Mouse (Mus musculus) brain, embryonic 14.5 days (tissue): ENCODE measurements around the gene Tmem115. TPM values are rescaled to one million over a fixed set of nuclear protein-coding genes. Genes with fewer than 3 reads are reported as not detected.
"Not testable (repeated sequence)": the region's sequence is repeated elsewhere in the genome, so short reads cannot be mapped to it uniquely, and the experiment has no call there.

Experiments
- DNase-seq: peaks from one replicate; pipeline ENCODE4 v3.0.0-alpha.2; 2011; ENCODE audit warnings: low read depth
- CTCF ChIP-seq: fragments of 200-500 bp; IDR thresholded peaks from 2 replicates; pipeline ENCODE4 v1.5.1; 2012; ENCODE audit warnings: inconsistent platforms, mild to moderate bottlenecking, moderate library complexity, borderline replicate concordance; ENCODE audit not compliant: insufficient read depth, insufficient read length; ENCODE audit errors: extremely low read depth
- POLR2A ChIP-seq: fragments of 200-500 bp; IDR thresholded peaks from 2 replicates; pipeline ENCODE4 v1.6.1; 2012; ENCODE audit warnings: mild to moderate bottlenecking, inconsistent platforms, borderline replicate concordance; ENCODE audit not compliant: poor library complexity, insufficient read depth, insufficient read length, severe bottlenecking; ENCODE audit errors: extremely low read depth
- polyA plus RNA-seq: library from polyadenylated mRNA; depleted of rRNA; stranded (reverse); fragments of >200 nt; gene quantifications from 2 replicates; pipeline ENCODE4 v1.2.3, GENCODE M21; 2012

Gene Tmem115
- polyA plus RNA-seq, 1 experiment = 37.3 TPM

DNA sequence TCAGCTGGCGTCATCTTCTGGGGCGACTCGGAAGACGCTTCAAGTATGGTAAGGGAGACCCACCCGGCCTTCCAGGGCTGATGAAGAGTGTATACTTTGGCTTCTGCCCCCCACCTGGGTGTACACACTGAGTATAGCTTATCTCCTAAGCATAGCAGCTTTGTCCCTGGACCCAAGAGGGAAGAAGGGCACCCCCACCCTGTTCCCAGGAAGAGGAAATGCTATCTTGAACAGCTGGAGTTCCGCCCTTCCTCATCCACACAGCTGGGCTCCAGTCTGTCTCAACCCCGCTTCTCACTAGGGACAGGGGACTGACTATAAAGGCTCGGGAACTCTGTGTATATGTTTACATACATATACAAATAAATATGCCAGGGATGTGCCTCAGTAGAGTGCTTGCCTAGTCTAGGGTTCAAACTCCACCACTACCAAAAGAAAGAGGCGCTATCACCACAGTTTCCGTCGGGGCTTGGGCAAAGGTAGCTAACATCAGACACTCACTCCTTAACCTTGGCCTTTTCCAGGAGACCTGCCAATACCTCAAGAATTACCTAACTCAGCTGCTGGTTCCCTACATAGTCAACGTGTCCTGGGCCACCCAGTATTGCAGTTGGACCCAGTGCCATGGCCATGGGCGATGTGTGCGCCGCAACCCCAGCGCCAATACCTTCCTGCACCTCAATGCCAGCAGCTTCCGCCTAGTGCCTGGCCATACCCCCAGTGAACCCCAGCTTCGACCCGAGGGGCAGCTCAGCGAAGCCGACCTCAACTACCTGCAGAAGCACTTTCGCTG is 38.0 kb downstream of the Tmem115 start:
- TF ChIP-seq CTCF (no peak), POLR2A (no peak)
- no peak for DNase-seq

DNA sequence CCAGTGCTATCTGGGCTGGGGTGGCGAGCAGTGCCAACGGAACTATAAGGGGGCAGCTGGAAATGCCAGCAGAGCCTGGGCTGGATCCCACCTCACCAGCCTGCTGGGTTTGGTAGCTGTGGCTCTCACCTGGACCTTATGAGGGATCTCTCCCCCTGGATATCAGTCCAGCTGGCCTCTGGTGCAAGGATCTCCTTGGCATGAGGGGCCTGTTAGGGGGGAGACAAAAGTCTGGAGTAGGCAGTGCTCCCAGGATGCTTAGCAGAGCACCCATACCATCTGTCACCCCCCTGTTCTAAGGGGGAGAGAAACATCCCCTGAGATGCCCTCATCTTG is 38.5 kb downstream of the Tmem115 start:
- no peak for TF ChIP-seq POLR2A
- no peak for TF ChIP-seq CTCF
- DNase-seq = no peak

DNA sequence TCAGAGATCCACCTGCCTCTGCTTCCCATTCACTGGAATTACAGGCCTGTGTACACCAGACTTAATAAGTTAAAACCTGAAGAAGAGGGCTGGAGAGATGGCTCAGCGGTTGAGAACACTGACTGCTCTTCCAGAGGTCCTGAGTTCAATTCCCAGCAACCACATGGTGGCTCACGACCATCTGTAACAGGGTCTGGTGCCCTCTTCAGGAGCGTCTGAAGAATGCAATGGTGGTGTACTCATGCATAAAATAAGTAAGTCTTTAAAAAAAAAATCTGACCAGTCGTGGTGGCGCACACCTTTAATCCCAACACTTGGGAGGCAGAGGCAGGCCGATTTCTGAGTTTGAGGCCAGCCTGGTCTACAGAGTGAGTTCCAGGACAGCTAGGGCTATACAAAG is 40.0 kb downstream of the Tmem115 start:
- not testable (repeated sequence) for DNase-seq

DNA sequence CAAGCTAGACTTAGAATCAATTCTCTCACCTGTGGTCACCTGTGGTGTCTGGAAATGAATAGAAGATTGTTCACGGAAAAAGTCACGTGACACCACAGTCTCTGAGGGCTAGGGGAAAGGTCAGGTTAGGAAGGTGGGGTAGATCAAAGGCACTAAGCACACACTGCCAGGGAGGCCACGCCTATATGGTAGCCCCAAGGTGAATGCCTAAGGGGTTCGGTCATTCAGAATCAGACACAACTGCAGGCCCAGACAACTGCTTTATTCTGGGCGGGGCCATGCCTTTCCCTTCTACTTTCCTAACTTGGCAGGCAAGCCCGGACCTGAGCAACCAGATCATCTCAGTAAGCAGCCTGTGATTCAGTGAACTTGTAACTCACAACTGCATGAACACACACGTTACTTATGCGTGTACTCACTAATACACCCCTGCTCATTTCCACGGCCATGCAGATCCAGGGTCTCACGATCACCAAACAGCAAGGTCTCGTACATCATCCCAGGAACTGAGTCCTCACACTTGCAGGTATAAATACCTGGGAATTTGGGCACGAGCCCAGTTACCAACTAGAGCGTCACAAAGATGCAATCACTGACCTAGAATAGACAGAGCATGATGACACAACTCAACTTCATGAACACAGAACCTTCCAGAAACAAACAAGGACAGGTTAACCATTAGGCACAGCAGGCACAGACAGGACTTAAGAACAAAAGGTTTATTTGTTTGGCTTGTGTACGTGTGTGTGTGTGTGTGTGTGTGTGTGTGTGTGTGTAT is 42.0 kb downstream of the Tmem115 start:
- DNase-seq = no peak
- TF ChIP-seq POLR2A = no peak
- no peak for TF ChIP-seq CTCF

DNA sequence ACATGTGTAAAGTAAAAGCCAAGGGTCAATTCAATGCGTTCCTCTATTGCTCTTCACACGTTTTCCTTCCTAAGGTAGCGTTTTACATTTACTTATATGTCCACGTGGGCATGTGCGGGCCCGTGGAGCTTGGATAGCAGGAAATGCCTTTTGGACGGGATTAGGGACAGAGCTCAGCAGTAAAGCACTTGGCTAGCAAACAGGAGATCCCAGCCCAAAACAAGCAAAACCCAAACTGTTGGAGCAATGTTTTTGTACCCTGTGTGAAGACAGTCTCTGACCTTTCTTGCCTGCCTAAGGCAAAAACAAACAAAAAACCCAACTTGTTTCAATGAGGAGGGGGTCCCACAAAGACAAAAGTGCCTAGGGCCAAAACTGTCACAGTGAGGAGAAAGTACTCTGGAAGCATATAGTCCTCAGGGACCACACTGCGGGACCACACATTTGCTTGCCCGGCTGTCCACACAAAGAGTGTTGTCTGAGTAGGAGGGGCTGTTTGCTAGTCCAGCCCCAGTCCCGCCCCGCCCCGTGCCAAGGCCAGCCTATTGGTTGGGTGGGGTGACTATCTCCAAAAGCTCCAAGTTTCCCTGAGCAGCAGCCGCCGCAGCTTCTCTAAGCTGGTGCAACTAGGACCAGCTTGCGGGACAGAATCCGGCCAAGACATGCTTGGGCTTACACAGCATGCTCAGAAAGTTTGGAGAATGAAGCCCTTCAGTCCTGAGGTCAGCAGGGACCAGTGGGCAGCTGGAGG is 42.8 kb downstream of the Tmem115 start, which contains the start of gene Hyal1:
TSS of gene Hyal1 (plus strand) at position 571 of the 751 bp plus-strand sequence.
- TF ChIP-seq CTCF (no peak), POLR2A (no peak)
- peak; percentile 92 for DNase-seq

DNA sequence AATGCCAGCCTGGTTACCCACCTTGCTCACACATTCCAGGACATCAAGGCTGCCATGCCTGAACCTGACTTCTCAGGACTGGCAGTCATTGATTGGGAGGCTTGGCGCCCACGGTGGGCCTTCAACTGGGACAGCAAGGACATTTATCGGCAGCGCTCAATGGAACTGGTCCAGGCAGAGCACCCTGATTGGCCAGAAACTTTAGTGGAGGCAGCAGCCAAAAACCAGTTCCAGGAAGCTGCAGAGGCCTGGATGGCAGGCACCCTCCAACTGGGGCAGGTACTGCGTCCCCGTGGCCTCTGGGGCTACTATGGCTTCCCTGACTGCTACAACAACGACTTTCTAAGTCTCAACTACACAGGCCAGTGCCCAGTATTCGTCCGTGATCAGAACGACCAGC is 44.1 kb downstream of the Tmem115 start:
- DNase-seq = no peak
- TF ChIP-seq CTCF (no peak), POLR2A (no peak)

DNA sequence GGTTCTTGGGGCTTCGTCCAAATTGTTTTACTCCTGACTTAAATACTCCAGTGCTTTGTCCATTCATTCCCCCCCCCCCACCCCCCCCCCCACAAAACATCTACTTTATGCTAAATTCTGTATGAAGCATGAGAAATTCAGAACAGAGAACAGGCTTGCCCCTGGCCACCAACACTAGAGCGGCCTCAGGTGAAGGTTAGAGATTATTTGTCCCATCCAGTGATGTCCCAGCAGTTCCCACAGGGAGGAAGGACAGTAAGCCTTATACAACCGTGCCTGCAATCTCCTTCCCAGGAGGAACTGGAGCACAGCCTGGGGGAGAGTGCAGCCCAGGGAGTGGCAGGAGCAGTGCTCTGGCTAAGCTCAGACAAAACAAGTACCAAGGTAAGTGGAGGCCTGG is 44.8 kb downstream of the Tmem115 start, which contains the start of gene Naa80:
TSS of gene Naa80 (plus strand) at position 301 of the 400 bp plus-strand sequence.
- TF ChIP-seq CTCF (no peak), POLR2A (no peak)
- DNase-seq = no peak

DNA sequence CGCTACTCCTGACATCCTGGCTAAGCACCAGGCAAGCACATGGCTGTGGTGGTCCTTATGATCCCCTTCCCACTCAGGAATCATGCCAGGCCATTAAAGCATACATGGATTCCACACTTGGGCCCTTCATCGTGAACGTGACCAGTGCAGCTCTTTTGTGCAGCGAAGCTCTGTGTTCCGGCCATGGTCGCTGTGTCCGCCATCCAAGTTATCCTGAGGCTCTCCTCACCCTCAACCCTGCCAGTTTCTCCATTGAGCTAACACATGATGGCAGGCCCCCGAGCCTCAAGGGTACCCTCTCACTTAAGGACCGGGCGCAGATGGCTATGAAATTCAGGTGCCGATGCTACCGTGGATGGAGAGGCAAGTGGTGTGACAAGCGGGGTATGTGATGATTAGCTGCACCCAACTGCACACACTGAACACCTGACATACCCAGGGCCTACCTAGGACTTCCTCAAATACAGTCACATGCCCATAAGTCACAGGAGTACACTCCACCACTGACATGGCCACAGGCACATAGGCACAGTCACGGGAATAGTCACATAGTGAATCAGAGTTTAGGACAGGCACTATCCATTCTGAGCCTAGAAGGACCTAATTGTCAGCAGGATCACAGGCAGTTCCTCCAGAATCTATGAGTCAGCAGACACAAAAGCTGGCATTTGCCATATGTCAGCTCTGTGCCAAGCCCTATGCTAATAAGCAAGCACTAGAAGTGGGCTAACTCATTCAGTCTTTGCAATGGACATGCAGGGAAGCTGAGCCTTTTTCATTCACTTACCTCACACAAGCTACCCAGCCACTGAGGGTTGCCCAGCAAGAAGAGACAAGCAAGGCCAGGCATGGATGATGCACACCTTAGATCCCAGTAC is 45.5 kb downstream of the Tmem115 start:
- TF ChIP-seq POLR2A (no peak), CTCF (no peak)
- DNase-seq = peak; percentile 41

DNA sequence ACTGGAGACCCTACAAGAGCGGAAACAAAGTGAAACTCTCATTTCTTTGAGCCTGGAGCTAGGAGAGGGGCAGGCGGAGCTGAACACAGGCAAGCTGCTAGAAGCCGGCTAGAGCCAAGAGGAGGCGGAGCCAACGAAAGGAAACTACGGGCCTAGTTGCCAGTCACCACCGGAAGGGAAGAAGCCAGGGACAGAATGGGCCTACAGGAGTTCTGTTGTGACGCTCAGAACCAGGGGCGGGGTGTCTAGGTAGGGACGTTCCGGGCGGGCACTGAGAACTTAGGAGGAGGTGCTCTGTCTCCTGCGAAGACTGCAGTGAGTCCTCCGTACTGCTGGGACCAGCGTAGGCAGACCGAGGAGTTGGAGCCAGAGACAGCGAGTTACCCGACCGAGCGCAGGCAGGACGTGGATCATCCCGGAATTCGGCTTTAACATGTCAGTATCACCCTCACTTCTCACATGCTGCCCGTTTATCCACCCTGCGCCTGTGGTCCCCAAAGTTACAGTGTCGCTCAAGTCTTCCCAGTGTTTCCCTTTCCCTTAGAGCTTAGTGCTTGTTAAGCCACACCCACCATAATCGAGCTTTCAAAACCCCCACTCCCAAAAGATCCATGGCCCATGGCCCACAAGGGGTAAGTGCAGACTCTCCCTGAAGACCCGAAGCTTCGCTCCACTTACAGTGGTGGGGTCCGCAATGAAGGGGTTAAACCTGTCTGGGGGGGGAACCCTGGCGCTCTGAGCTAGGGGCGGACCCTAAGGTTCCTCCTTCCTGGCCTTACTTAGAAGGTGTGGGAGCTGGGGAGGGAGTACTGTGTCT is 47.0 kb downstream of the Tmem115 start, which contains the start of gene Hyal3:
TSS of gene Hyal3 (plus strand) at position 318 of the 817 bp plus-strand sequence.
- DNase-seq = peak; percentile 95
- TF ChIP-seq POLR2A = peak; percentile 50; the same call in 1 of the 2 replicates
- TF ChIP-seq CTCF = no peak

DNA sequence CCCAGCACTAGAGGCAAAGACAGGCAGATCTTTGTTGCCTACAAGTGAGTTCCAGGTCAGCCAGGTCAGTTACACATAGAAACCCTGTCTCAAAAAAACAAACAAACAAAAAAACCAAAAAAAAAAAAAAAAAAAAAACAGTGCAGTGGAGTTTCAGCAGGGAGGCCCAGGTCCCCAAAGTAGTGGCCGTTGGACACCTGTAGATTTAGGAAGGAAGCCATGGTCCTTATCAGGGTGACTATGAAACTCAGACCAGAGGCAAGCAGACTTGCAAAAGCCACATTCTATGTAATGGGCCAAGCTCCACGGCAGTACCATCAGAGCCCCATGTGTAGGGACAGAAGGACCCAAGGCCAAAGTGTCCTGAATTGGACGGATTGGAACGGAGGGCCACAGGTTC is 47.8 kb downstream of the Tmem115 start:
- no peak for TF ChIP-seq CTCF
- no peak for TF ChIP-seq POLR2A
- no peak for DNase-seq
